Mouse (Mus musculus) fat pad, adult 2 months (tissue): ENCODE measurements around the gene Rock2.

Experiments
- DNase-seq: peaks from one replicate; pipeline ENCODE4 v3.0.0-alpha.2; 2011; ENCODE audit warnings: low read depth, low spot score; ENCODE audit errors: extremely low read depth

The Rock2 gene

GRCm38 (mm10) chr12:16894396-16895220 is at the start of gene Rock2:
Rock2 (plus strand) TSS chr12:16894895.
- DNase-seq: no peak

GRCm38 (mm10) chr12:16847204-16847792 is 47.4 kb upstream of the Rock2 start:
- DNase-seq: no peak

- no peak for DNase-seq
Measured at GRCm38 (mm10) chr12:16848501-16848900, 46.2 kb upstream of the Rock2 start.

- no peak for DNase-seq
Measured at GRCm38 (mm10) chr12:16849821-16850220, 44.9 kb upstream of the Rock2 start.

DNA sequence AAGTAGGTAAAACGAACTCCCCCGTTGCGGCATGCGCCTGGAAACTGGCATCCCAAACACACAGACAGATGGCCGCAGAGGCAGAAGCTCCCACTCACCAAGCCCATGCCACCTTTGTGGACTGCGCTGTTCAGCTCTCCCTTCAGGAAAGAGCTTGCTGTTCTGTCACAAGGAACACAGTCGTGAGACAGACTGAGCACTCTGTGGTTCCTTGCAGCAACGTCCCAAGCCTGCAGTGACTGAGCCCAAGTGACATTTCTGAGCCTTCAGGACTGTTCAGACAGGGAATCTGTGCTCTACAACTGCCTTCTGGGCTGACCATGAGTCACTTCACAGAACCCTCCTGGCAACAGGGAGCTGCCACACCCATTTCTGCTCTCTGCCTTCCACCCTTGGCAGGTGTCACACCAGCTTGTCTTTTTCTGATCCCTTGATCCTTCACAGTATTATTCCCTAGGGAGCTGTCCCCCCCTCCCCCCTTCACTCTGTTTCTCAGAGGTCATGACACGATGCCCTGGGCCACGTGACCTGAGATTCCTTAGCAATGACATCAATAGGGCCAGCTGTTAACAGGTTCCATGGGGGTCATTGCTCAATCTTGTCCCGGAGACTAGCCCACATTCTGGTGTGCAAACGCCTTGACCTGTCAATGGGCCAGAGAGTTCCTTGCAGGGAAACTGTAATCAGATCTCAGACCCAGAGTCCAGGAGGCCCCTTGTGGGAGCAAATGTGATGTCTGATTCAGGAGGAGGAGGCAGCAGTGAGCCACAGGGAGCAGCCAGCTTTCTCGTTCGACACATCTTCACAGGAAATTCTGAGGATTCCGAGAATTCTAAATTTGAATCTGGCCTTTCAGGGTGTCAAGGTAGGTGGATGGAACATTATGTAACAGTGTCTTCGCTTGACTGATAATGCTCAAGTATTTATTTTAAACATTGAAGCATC is 44.0 kb upstream of the Rock2 start:
- no peak for DNase-seq

DNA sequence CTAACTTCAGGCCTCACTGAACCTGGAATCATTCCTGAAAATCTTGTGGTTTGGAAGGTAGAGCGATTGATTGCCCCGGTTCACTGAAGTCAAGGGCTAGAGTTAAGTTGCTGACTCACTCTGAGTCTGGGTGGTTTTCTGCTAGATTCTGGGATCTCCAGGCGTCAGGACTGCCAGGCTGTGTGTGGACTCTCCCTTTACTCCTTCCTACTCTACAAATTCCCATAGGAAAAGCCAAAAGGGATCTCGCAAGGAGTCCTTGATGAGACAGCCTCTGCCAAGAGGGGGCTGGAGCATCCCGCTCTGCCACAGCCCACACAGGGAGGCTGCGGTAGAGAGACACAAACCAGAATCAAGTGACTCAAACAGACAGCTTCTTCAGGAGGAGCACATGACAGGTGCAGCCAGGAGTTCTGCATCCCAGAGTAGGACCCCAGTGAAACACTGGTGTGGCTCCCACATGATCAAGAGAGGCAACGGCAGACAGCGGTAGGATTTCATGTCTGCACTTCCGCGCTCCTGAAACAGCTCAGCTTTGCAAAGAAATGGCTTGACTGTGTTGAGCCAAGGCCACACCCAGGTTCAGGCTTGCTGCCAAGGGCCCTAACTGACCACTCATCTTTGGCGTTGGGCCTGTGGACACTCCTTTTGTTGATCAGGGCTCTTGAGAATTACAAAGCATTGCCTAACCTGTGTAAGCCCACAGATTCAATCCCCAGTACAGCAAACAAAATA is 41.1 kb upstream of the Rock2 start:
- DNase-seq: no peak

DNA sequence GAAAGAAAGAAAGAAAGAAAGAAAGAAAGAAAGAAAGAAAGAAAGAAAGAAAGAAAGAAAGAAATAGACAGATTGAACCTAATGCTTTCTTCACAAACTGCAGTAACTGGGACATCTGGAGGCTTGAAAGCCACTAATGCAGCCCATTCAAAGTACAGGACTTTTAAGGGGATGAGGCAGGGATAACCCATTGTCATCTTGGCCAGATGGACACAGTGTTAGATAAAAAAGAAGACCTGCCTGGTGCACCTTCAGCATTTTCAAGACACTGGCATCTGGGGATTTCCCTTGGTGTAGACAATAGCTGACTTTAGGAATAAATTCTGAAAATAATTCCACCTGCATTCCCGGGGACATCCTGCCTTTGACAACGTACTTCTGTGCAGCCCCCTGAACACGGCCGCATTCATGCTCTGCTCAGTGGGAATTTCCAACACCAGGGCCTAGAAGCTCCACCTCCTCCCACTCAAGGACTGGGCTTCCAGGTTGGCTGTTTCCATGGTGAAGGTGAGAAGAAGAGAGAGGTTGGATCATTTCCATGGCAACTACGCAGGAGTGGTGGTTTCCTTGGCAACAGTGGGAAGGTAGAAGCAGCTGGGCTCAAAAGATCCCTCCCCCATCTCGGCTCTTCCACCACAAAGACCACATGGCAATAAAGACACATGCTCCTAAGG is 38.9 kb upstream of the Rock2 start:
- DNase-seq: no peak

- DNase-seq: no peak
Measured at GRCm38 (mm10) chr12:16856306-16856679, 38.4 kb upstream of the Rock2 start.

- no peak for DNase-seq
Measured at GRCm38 (mm10) chr12:16858081-16858480, 36.6 kb upstream of the Rock2 start.

DNA sequence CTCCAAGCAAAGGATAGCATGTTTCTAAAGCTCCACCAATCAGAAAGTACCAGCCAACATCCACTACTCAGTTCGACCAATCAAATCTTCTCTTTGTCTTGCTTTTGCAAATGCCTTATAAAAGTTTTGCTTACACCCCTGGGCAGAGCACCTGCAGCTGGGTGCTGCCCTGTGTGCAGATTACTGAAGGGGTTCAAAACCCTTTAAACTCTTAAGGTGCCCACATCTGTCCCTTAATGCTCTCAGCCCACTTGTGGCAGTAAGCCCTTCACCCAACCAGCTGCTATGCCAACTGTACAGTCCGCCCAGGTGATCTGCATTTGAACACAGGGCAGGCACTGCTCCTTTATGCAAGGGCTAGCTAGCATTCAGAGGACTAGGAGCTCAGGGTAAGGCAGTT is 34.9 kb upstream of the Rock2 start:
- DNase-seq: no peak

- no peak for DNase-seq
Measured at GRCm38 (mm10) chr12:16860533-16860932, 34.2 kb upstream of the Rock2 start.

GRCm38 (mm10) chr12:16860961-16861360 is 33.7 kb upstream of the Rock2 start:
- no peak for DNase-seq

GRCm38 (mm10) chr12:16864477-16864876 is 30.2 kb upstream of the Rock2 start:
- DNase-seq: no peak

- no peak for DNase-seq
Measured at GRCm38 (mm10) chr12:16865871-16866270, 28.8 kb upstream of the Rock2 start.

DNA sequence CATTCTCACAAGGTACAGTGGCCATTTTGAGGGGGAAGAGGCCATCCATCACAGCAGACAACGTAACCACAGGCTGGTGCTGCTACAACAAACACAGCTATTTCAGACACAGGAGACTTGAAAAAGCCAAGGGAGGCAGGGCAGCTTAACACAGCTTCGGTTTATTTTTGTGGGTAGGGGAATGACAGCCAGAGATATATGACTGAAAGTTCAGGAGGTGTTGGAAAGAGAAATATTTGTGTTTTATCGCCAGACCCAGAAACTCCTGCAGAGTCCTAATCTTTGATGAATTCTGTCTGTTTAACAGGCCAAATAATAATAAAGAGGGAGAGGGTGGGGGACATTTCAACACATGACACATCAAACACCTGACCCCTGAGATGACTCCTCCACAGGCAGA is 28.2 kb upstream of the Rock2 start:
- no peak for DNase-seq

DNA sequence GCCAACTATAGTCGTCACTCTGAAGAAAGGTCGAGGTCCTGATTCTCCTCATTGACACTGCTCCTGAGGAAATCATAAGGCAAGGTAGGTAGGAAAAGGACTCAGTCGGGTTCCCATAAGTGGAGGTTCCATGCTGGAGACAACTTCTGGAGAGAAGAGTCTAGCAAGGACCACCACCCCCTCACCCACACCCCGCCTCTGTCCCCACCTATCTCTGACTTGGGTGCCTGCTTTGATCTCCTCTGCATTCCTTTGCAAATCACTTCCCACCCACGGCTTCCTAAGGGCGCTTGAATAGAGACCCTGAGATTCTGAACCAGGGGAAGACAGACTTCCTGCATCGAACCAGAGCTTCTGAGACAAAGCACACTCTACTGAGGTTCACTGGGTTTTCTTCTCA is 27.4 kb upstream of the Rock2 start:
- no peak for DNase-seq

- DNase-seq: no peak
Measured at GRCm38 (mm10) chr12:16868618-16869017, 26.1 kb upstream of the Rock2 start.

DNA sequence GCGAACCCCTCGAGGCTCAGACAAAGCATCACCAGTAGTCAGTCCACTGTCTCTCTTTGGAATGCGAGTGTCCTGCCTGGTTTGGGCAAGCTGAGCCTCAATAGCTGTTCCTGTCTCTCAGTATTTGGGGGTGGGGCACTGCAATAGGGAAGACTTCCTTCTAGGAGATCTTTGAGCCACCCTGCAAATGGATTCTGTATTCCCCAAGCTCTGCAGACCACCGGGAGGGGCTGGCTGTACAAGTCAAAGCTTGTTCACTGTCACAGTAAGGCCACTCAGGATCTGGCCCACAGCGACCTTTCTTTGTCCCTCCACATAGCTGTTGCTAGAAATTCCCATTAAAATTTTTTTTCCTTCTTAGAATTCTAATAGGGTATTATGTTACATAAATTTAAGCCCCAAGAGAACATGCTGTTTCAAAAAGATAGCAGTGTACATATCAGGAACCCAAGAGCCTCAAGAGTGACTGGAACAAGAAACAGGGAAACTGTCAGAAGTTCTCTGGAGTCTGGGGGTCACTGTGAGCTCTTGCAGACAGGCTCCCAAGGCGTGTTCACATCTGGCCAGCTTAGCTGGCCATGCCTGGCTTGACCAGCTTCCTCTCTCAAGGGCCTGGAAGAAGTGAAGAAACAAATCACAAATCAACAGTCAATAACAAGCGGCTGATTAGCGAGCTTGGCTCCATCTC is 25.5 kb upstream of the Rock2 start:
- no peak for DNase-seq

DNA sequence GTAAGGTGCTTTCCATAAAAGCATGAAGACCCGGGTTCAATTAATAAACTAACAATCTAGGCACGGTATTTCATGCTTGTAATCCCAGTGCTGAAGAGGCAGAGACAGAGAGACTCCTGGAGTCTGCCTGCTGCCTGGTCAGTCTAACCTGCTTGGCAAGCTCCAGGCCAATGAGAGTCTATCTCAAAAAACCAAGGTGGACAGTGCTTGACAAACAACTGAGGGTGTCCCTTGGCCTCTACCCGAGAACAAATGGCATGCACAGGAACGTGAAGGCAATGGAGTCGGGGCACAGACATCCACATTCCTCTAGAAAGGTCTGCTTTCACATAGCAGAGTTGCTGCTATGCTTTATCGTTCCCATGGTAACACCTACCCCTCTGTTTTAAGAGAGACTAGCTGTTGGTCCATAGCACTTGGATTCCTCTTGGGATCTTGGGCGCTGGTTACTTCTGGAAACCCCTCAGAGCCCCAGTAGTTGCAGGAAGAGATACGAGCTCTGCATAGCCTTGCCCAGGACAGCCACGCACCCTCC is 24.8 kb upstream of the Rock2 start:
- DNase-seq: no peak
